ENCODE assay signal across 23 mouse cellular contexts in the genomic region with DNA sequence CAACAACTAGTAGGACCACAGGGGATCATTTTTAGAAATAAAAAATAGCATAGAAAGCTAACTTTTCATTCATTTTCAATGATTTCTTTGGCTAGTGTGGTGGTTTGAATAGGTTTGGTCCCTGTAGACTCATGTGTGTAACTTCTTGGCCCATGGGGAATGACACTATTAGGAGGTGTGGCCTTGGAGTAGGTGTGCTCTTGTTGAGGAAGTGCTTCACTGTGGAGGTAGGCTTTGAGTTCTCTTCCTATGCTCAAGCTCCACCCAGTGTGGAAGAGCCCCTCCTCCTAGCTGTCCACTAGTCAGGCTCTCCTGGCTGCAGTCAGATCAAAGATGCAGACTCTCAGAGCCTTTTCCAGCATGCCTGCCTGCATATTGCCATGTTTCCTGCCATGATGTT. TPM values are rescaled to one million over a fixed set of nuclear protein-coding genes. Genes with fewer than 3 reads are reported as not detected.
DNase-seq lines count a peak whose midpoint lies in the region; ATAC-seq and TF ChIP-seq lines count a peak whose summit lies in the region.
"Had no signal": no experiment of that assay in that cellular context is flagged by ENCODE, and none has a peak within 500 bp of the region (broad histone marks: within the 10 kb centered on the region; RNA-seq: fewer than 3 reads in every experiment).

No protein-coding gene starts in this region.

- no peak for DNase-seq in lung, postnatal 0 days (ENCODE audit: low spot score)
- no peak for DNase-seq in lung, postnatal 14 days
- DNase-seq in ZHBTc4 (ENCODE audit: low read depth, low spot score): peak; percentile 22
- DNase-seq in splenic B cell, adult 2 months (ENCODE audit: low read depth, low spot score): peak; percentile 57
- no peak for DNase-seq in frontal cortex, postnatal 14 days (ENCODE audit: low spot score in 2 of 2)
- DNase-seq in adrenal gland, postnatal 36 days: no peak
- DNase-seq: adrenal gland, postnatal 10 days; cerebellum, adult 8-10 months; gastrocnemius, postnatal 10 days; heart, postnatal 4 days; kidney, adult 8-10 months; kidney, postnatal 10 days; liver, postnatal 0 days; lung, postnatal 36 days had no signal

- ATAC-seq in lung, postnatal 0 days: peak; percentile 23; the same call in 1 of the 2 replicates
- ATAC-seq in megakaryocyte, adult 5-6 weeks (ENCODE audit: poor library complexity, severe bottlenecking): peak; percentile 22; the same call in 1 of the 2 replicates
- ATAC-seq: forebrain, embryonic 14.5 days; intestine, embryonic 15.5 days; liver, postnatal 0 days; Patski had no signal

- no peaks in the 10 kb centered on the region for H3K36me3 ChIP-seq in lung, postnatal 0 days (ENCODE audit: insufficient read depth, low read length)
- no peaks in the 10 kb centered on the region for H3K36me3 ChIP-seq in splenic B cell, adult 2 months (ENCODE audit: control insufficient read depth, insufficient read depth, low read length, poor library complexity, severe bottlenecking)
- H3K36me3 ChIP-seq: embryonic facial prominence, embryonic 15.5 days; hindbrain, embryonic 15.5 days; intestine, embryonic 15.5 days; limb, embryonic 10.5 days; stomach, embryonic 15.5 days had no signal

- H3K9ac ChIP-seq in lung, postnatal 0 days (replicated peaks; ENCODE audit: low read depth): no peak overlapping the region
- H3K9ac ChIP-seq: embryonic facial prominence, embryonic 15.5 days; hindbrain, embryonic 15.5 days; intestine, embryonic 15.5 days; liver, postnatal 0 days; stomach, embryonic 15.5 days had no signal

- no peaks in the 10 kb centered on the region for H3K27me3 ChIP-seq in lung, postnatal 0 days (replicated peaks; ENCODE audit: insufficient read depth, low read length)
- no peaks in the 10 kb centered on the region for H3K27me3 ChIP-seq in splenic B cell, adult 2 months (ENCODE audit: control insufficient read depth, insufficient read depth, low read length, poor library complexity, severe bottlenecking)
- H3K27me3 ChIP-seq: embryonic facial prominence, embryonic 15.5 days; hindbrain, embryonic 15.5 days; intestine, embryonic 15.5 days; Patski; stomach, embryonic 15.5 days had no signal

- TF ChIP-seq EP300 in lung, postnatal 0 days (IDR thresholded peaks at IDR 0.05): no peak

- no peak overlapping the region for H3K4me3 ChIP-seq in lung, postnatal 0 days (ENCODE audit: low read depth, low read length)
- H3K4me3 ChIP-seq: embryonic facial prominence, embryonic 15.5 days; hindbrain, embryonic 15.5 days; intestine, embryonic 15.5 days; limb, embryonic 10.5 days; stomach, embryonic 15.5 days had no signal

- H3K4me1 ChIP-seq in lung, postnatal 0 days (ENCODE audit: insufficient read depth, low read depth, low read length): no peaks in the 10 kb centered on the region
- H3K4me1 ChIP-seq: embryonic facial prominence, embryonic 15.5 days; intestine, embryonic 15.5 days; limb, embryonic 10.5 days; stomach, embryonic 15.5 days had no signal

- H3K27ac ChIP-seq in lung, postnatal 0 days (ENCODE audit: low read length): no peak overlapping the region
- H3K27ac ChIP-seq: embryonic facial prominence, embryonic 15.5 days; hindbrain, embryonic 15.5 days; intestine, embryonic 15.5 days; limb, embryonic 10.5 days; stomach, embryonic 15.5 days had no signal

- no peak for TF ChIP-seq CTCF in lung, postnatal 0 days (IDR thresholded peaks at IDR 0.05)

- no peaks in the 10 kb centered on the region for H3K9me3 ChIP-seq in lung, postnatal 0 days (ENCODE audit: low read length)
- H3K9me3 ChIP-seq: embryonic facial prominence, embryonic 15.5 days; hindbrain, embryonic 15.5 days; intestine, embryonic 15.5 days; limb, embryonic 10.5 days; stomach, embryonic 15.5 days had no signal

- no peak overlapping the region for H3K4me2 ChIP-seq in lung, postnatal 0 days (replicated peaks; ENCODE audit: low read depth, low read length)
- H3K4me2 ChIP-seq: embryonic facial prominence, embryonic 15.5 days; hindbrain, embryonic 15.5 days; intestine, embryonic 15.5 days; midbrain, embryonic 11.5 days; stomach, embryonic 15.5 days had no signal

RNA-seq across cellular contexts. Expression of a gene that starts 18.8 kb away (rescaled TPM):
- 4.3 and 5.0 TPM in 2 replicates for polyA plus RNA-seq in lung, postnatal 0 days (2015; fragmentation: Nextera tagmentation; extraction: Ambion mirVana)
- 1.8 and 2.6 TPM in 2 replicates for total RNA-seq in megakaryocyte, adult 5-6 weeks (2015)
- 2.7 and 3.8 TPM in 2 replicates for total RNA-seq in megakaryocyte, adult 5-6 weeks (2017)
- 10 to 100 TPM; 14.3 to 16.9 TPM for total RNA-seq in adrenal gland, postnatal 36 days (2021)

Comparison
In these comparisons a context has a peak if more than half of its experiments do, and no peak if none do; other contexts are left out.
1. DNase-seq: peak in ZHBTc4 (single experiment) and splenic B cell, adult 2 months (single experiment); none in lung, postnatal 0 days (single experiment), lung, postnatal 14 days (single experiment), frontal cortex, postnatal 14 days (0 of 2) and adrenal gland, postnatal 36 days (0 of 2).